Mouse (Mus musculus) layer of hippocampus, adult 9-10 months (tissue): ENCODE measurements around the gene Aknad1.
A peak's percentile ranks its signal among the peaks of the same experiment; 100 is the strongest.

Experiments used
- DNase-seq: peaks from one replicate; pipeline ENCODE4 v3.0.0; 2022; ENCODE audit warnings: low spot score

Gene Aknad1

GRCm38 (mm10) chr3:108751061-108751460, 11.6 kb downstream of the Aknad1 start:
- no peak for DNase-seq

- no peak for DNase-seq
Observed at GRCm38 (mm10) chr3:108751691-108752090, 12.2 kb downstream of the Aknad1 start.

- no peak for DNase-seq
Observed at GRCm38 (mm10) chr3:108754541-108754940, 15.1 kb downstream of the Aknad1 start.

- DNase-seq = no peak
Observed at GRCm38 (mm10) chr3:108755542-108755941, 16.1 kb downstream of the Aknad1 start.

- no peak for DNase-seq
Observed at GRCm38 (mm10) chr3:108756131-108756530, 16.7 kb downstream of the Aknad1 start.

- no peak for DNase-seq
Observed at GRCm38 (mm10) chr3:108757570-108757969, 18.1 kb downstream of the Aknad1 start.

- DNase-seq = no peak
Observed at GRCm38 (mm10) chr3:108759566-108760420, 20.3 kb downstream of the Aknad1 start.

GRCm38 (mm10) chr3:108762597-108763111, 23.2 kb downstream of the Aknad1 start:
- peak; percentile 41 for DNase-seq

- no peak for DNase-seq
Observed at GRCm38 (mm10) chr3:108763691-108764090, 24.2 kb downstream of the Aknad1 start.

- no peak for DNase-seq
Observed at GRCm38 (mm10) chr3:108764976-108765375, 25.5 kb downstream of the Aknad1 start.

GRCm38 (mm10) chr3:108765476-108765875, 26.0 kb downstream of the Aknad1 start:
- no peak for DNase-seq

- no peak for DNase-seq
Observed at GRCm38 (mm10) chr3:108766943-108767342, 27.5 kb downstream of the Aknad1 start.

- no peak for DNase-seq
Observed at GRCm38 (mm10) chr3:108767416-108767815, 28.0 kb downstream of the Aknad1 start.

- DNase-seq = no peak
Observed at GRCm38 (mm10) chr3:108769547-108769946, 30.1 kb downstream of the Aknad1 start.

- peak; percentile 90 for DNase-seq
Observed at GRCm38 (mm10) chr3:108770725-108771368, 31.4 kb downstream of the Aknad1 start.

GRCm38 (mm10) chr3:108772211-108772610, 32.8 kb downstream of the Aknad1 start:
- DNase-seq = no peak

GRCm38 (mm10) chr3:108772811-108773210, 33.4 kb downstream of the Aknad1 start:
- DNase-seq = no peak

- no peak for DNase-seq
Observed at GRCm38 (mm10) chr3:108778761-108779540, 39.5 kb downstream of the Aknad1 start.

- DNase-seq = peak; percentile 47
Observed at GRCm38 (mm10) chr3:108781238-108781883, 41.9 kb downstream of the Aknad1 start.

GRCm38 (mm10) chr3:108781884-108782270, 42.4 kb downstream of the Aknad1 start:
- no peak for DNase-seq

- DNase-seq = no peak
Observed at GRCm38 (mm10) chr3:108782364-108782895, 43.0 kb downstream of the Aknad1 start.

GRCm38 (mm10) chr3:108786520-108786919, 47.1 kb downstream of the Aknad1 start:
- no peak for DNase-seq
